Mouse (Mus musculus) C2C12 (cell line): ENCODE measurements at regions not wholly inside any gene's neighbourhood (a gene's known extent, or its start where the extent isn't known, plus 50 kb on each side); places are given as distances from the start of the nearest gene placed in this dataset.

Experiments used
- H3K27me3 ChIP-seq: one replicate; pipeline ENCODE4 v1.6.1; 2011; ENCODE audit not compliant: control insufficient read depth, insufficient read depth, insufficient read length
- H3K36me3 ChIP-seq: one replicate; pipeline ENCODE4 v1.6.1; 2011; ENCODE audit not compliant: control insufficient read depth, insufficient read depth
- H3K4me3 ChIP-seq: one replicate; pipeline ENCODE4 v1.5.1; 2011; ENCODE audit warnings: mild to moderate bottlenecking, control low read depth; ENCODE audit not compliant: poor library complexity, insufficient read depth, severe bottlenecking
- H3K79me2 ChIP-seq: one replicate; pipeline ENCODE4 v1.6.1; 2011; ENCODE audit not compliant: control insufficient read depth, insufficient read depth
- H3K79me3 ChIP-seq: one replicate; pipeline ENCODE4 v1.6.1; 2011; ENCODE audit warnings: low read depth, control low read depth
- H3ac ChIP-seq: one replicate; pipeline ENCODE3; 2011; ENCODE audit warnings: low read depth; ENCODE audit not compliant: control insufficient read depth, insufficient read length
- CEBPB ChIP-seq: IDR thresholded peaks from one replicate; pipeline ENCODE4 v1.6.1; 2011; ENCODE audit warnings: low read depth, mild to moderate bottlenecking, control low read depth, moderate library complexity
- CTCF ChIP-seq: IDR thresholded peaks from one replicate; pipeline ENCODE4 v1.5.1; 2011; ENCODE audit not compliant: control insufficient read depth, insufficient read depth, insufficient read length
- FOSL1 ChIP-seq: IDR thresholded peaks from one replicate; pipeline ENCODE4 v1.8.0; 2011; ENCODE audit warnings: mild to moderate bottlenecking, low read length; ENCODE audit not compliant: poor library complexity, insufficient read depth, severe bottlenecking
- MAX ChIP-seq: IDR thresholded peaks from one replicate; pipeline ENCODE4 v1.6.1; 2011; ENCODE audit warnings: mild to moderate bottlenecking, control low read depth
- MYOD1 ChIP-seq: IDR thresholded peaks from one replicate; pipeline ENCODE4 v1.6.1; 2011; ENCODE audit warnings: low read depth; ENCODE audit not compliant: control insufficient read depth, insufficient read length
- MYOG ChIP-seq: IDR thresholded peaks from one replicate; pipeline ENCODE4 v1.6.1; 2011; ENCODE audit not compliant: control insufficient read depth, insufficient read length; ENCODE audit errors: extremely low read depth
- USF1 ChIP-seq: IDR thresholded peaks from one replicate; pipeline ENCODE4 v1.6.1; 2011; ENCODE audit warnings: low read depth, mild to moderate bottlenecking, control low read depth, moderate library complexity

DNA sequence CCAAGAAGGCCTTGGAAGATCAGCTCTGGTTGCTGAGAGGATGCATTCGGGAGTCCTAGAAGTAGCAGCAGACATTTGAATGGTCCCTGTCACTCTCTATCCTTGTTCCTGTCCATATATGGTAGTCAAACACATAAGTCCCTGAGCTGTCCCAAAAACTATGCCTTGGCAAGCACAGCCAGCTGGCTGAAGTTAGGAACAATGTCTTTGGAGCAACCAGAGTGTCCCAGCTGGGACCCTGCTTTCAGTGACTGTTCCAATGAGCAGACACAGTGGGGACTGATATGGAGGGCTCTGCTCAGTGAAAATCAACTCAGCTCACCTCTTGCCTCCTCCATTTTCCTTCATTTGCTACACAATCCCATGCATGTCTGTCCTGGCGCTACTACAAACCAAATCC lies 580.0 kb downstream of the Tns3 start:
- TF ChIP-seq MYOD1 (no peak), MYOG (no peak), CEBPB (no peak), USF1 (no peak), MAX (no peak), FOSL1 (no peak), CTCF (no peak)

DNA sequence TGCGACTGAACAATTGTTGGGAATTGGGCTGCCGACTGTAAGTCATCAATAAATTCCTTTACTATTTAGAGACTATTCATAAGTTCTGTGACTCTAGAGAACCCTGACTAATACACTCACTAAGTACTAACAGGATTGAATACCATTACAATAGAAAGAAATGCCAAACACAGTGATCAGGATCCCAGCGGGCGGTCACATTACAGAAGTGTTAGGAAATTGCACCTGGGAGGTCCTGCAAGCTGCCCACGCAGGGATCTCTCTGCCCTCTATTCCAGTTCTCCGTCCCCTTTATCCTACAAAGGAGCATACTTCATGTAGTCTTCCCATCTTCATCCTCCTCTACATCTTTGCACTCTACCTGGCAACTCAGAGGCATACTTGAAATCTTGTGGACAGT lies 581.5 kb downstream of the Tns3 start:
- TF ChIP-seq FOSL1 (no peak), MYOD1 (no peak), USF1 (no peak), MAX (no peak), MYOG (no peak), CTCF (no peak), CEBPB (no peak)

More for the DNA sequence above, 580.0 kb downstream of the Tns3 start:
- no peak overlapping the region for H3K4me3 ChIP-seq
- no peak overlapping the region for H3ac ChIP-seq
- H3K36me3 ChIP-seq = no peaks in the 10 kb centered on the region
- H3K79me3 ChIP-seq = no peaks in the 10 kb centered on the region
- H3K79me2 ChIP-seq = no peaks in the 10 kb centered on the region
- H3K27me3 ChIP-seq = no peaks in the 10 kb centered on the region

DNA sequence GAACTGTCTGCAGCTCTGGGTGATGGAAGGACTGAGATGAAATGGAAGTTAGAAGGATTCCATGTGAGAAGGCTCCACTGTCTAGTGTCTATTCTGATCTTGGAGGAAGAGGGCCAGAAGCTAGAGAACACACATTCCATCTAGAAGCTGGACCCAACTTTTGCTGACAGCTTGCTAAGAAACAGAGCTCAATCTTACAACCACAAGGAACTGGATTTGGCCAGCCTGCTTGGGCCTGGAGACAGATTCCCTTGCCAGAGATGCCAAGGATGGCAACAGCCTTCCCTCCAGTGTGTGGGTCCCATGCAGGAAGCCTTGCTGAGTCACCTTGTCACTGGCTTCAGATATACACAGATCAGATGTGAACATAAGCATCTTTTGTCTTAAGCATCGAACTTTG lies 591.0 kb downstream of the Tns3 start:
- Histone ChIP-seq H3K4me3 (no peak overlapping the region), H3ac (no peak overlapping the region), H3K36me3 (no peaks in the 10 kb centered on the region), H3K27me3 (no peaks in the 10 kb centered on the region), H3K79me3 (no peaks in the 10 kb centered on the region), H3K79me2 (no peaks in the 10 kb centered on the region)
- TF ChIP-seq CEBPB (no peak), CTCF (no peak), FOSL1 (no peak), USF1 (no peak), MAX (no peak), MYOD1 (no peak), MYOG (no peak)

More for the DNA sequence above, 581.5 kb downstream of the Tns3 start:
- Histone ChIP-seq H3K79me2 (no peaks in the 10 kb centered on the region), H3K27me3 (no peaks in the 10 kb centered on the region), H3K4me3 (no peak overlapping the region), H3ac (no peak overlapping the region), H3K79me3 (no peaks in the 10 kb centered on the region), H3K36me3 (no peaks in the 10 kb centered on the region)

- Histone ChIP-seq H3K79me3 (no peaks in the 10 kb centered on the region), H3K27me3 (no peaks in the 10 kb centered on the region), H3ac (no peak overlapping the region), H3K36me3 (no peaks in the 10 kb centered on the region), H3K79me2 (no peaks in the 10 kb centered on the region), H3K4me3 (no peak overlapping the region)
- TF ChIP-seq MYOG (no peak), CTCF (no peak), USF1 (no peak), CEBPB (no peak), MAX (no peak), FOSL1 (no peak), MYOD1 (no peak)
These were observed 595.5 kb downstream of the Tns3 start for GRCm38 (mm10) chr11:8068873-8069272.

- Histone ChIP-seq H3K4me3 (no peak overlapping the region), H3K27me3 (no peaks in the 10 kb centered on the region), H3K79me3 (no peaks in the 10 kb centered on the region), H3ac (no peak overlapping the region), H3K36me3 (no peaks in the 10 kb centered on the region), H3K79me2 (no peaks in the 10 kb centered on the region)
- no peak for TF ChIP-seq CTCF
- TF ChIP-seq MYOG = no peak
- TF ChIP-seq MAX = no peak
- no peak for TF ChIP-seq MYOD1
- no peak for TF ChIP-seq USF1
- TF ChIP-seq CEBPB = no peak
- no peak for TF ChIP-seq FOSL1
These were observed 597.0 kb downstream of the Tns3 start for GRCm38 (mm10) chr11:8067330-8067729.

GRCm38 (mm10) chr11:8065811-8066210 lies 598.5 kb downstream of the Tns3 start:
- Histone ChIP-seq H3K27me3 (no peaks in the 10 kb centered on the region), H3ac (no peak overlapping the region), H3K36me3 (no peaks in the 10 kb centered on the region), H3K4me3 (no peak overlapping the region), H3K79me2 (no peaks in the 10 kb centered on the region), H3K79me3 (no peaks in the 10 kb centered on the region)
- TF ChIP-seq CTCF (no peak), MYOG (no peak), MAX (no peak), MYOD1 (no peak), CEBPB (no peak), FOSL1 (no peak), USF1 (no peak)
